Mouse (Mus musculus): Measurements from ENCODE around the gene Pbrm1. TPM values are rescaled to one million over a fixed set of nuclear protein-coding genes. Genes with fewer than 3 reads are reported as not detected.

The Pbrm1 gene
- total RNA-seq, 4 experiments from 2014 or later, result 38.3 to 45.6 (median 39.8) TPM

DNA sequence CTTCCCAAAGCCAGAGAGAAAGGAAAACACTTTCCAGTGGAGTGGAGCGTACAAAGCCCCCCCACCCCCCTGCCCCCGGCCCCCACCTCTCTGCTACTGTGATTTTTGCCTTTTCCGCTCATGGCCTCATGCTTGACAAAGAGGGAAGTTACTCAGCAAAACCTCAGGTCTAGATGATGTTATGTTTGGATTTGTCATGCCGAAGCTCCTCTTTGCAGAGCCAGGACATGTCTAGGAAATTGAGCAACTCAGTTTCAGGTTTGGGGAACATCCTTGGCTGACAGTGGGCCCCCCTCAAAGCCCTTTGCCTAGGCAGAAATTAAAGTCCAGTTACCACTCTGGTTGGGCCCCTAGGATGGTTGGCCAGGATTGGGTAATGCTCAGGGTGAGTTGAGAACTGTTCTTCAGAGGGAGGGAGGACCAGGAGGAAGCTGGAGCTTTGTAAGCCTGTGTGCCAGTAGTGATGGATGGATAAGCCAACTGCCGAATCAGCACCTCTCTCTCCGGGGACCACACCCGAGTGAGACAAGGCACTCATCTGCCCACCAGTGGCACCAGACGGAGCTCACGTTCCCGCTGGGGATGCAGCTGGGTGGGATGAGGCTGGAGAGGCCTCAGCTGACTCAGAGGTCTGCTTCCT, 147.2 kb downstream of the Pbrm1 start:
- DNase-seq (ENCODE audit: low spot score in 2 of 2), result no peak

DNA sequence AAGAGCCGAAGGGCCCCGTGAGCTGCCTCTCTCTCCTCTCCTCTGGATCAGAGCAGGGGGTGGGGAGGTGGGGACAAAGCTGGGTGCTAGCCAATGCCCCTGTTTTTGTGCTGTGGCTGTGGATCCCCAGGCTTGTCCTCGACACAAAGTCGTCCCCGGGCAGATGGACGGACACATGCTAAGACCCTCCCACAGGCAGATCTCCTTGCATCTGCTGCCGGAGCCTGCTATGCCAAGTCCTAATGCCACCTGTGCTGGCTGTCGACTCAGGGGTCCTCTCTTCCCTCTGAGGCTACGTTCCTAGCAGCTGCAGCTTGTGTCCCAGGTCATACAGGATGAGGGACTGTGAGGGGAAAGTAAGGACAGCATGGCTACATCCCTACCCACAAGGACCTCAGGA, 147.9 kb downstream of the Pbrm1 start:
- no peak for DNase-seq (ENCODE audit: low spot score in 2 of 2)

DNA sequence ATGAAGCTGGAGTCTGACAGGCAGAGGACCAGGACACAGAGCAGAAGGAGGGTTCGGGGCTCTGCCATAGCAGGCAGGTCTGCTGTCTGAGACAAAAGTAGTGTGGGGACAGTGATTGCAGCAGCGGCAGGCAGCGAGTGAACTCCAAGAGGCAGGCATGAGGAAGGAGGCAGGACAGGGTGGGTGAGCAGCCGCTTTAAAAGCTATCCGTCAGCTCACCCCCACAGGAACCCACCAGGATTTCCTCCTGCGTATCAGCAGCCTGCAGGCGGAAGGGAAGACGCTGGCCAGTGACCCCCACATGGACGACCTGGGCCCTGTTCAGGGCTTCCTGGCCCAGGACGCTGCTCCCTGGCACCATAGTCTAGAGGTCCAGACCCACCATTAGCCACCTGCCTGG, 149.5 kb downstream of the Pbrm1 start, which contains the start of gene Stab1:
Gene Stab1 (minus strand): TSS at position 217 of the 400 bp plus-strand sequence.
- no peak for DNase-seq (ENCODE audit: low spot score in 2 of 2)

DNA sequence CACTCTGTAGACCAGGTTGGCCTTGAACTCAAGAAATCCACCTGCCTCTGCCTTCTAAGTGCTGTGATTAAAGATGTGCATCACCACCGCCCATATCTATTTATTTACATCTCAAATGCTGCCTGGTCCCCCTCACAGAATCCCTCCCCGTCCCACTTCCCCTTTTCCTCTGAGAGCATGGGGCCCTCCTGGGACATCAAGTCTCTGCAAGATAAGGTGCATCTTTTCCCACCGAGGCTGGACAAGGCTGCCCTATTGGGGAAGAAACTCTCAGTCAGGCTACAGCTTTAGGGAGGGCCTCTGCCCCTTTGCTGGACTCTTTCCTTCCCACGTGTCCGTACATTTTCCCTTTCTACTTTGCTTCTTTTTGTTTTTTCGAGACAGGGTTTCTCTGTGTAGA, 150.6 kb downstream of the Pbrm1 start:
- no peak for DNase-seq (ENCODE audit: low spot score in 2 of 2)

DNA sequence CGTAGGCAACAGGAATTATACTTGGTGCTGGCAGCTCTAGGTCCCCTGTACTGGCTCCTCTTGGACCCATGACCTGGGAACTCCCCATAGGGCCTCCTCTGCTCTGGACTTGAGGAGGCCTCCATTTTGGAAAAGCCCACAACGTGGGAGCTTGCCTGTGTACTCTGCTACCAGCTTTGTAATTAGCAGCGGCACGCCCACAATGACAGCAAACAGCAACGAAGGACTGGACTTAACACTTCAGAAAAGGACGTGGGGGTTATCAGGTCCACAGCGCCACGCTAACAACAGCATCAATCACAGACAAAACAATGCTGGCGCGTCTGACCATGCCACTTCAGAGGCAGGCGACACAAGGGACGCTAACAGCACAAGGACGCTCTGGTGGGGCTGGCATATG, 152.0 kb downstream of the Pbrm1 start:
- no peak for DNase-seq (ENCODE audit: low spot score in 2 of 2)

Other genes with a start within 250 kb of the Pbrm1 start
- gene Tmem110, start 193.5 kb upstream of the Pbrm1 start, total RNA-seq (2022), result 10 to 100 TPM in 1 of 4 experiments, 1 to 10 TPM in 3; 6.3 to 10.6 (median 7.2) TPM
- gene Mustn1, start 139.9 kb upstream of the Pbrm1 start, total RNA-seq (2022), result 100 to 1,000 TPM in 1 of 4 experiments, 10 to 100 TPM in 3; 54.5 to 111 (median 61.6) TPM
- under 1 TPM in 1 of 4 experiments, not detected in 3; 0.48 TPM for gene Itih4, start 132.7 kb upstream of the Pbrm1 start, total RNA-seq (2022)
- gene Itih3, start 95.4 kb upstream of the Pbrm1 start, total RNA-seq (2022), result under 1 TPM in 3 of 4 experiments, not detected in 1; 0.15 to 0.51 (median 0.40) TPM
- gene Itih1, start 75.8 kb upstream of the Pbrm1 start, total RNA-seq (2022), result under 1 TPM in 1 of 4 experiments, not detected in 3; 0.11 TPM
- 1 to 10 TPM; 3.5 to 4.5 (median 4.0) TPM for gene Nek4, start 67.8 kb upstream of the Pbrm1 start, total RNA-seq (2022)
- gene Glt8d1, start 17.7 kb upstream of the Pbrm1 start, total RNA-seq (2022), result 10 to 100 TPM; 10.6 to 12.5 (median 11.8) TPM
- 100 to 1,000 TPM; 121 to 132 (median 130) TPM for gene Spcs1, start 17.5 kb upstream of the Pbrm1 start, total RNA-seq (2022)
- gene Gnl3, start within 50 bp of the Pbrm1 start, total RNA-seq (2022), result 10 to 100 TPM; 25.7 to 35.9 (median 30.8) TPM
- 10 to 100 TPM; 26.8 to 40.5 (median 34.1) TPM for gene Smim4, start 109.8 kb downstream of the Pbrm1 start, total RNA-seq (2022)
- gene Nt5dc2, start 111.9 kb downstream of the Pbrm1 start, total RNA-seq (2022), result 1 to 10 TPM in 1 of 4 experiments, under 1 TPM in 3; 0.32 to 1.1 (median 0.74) TPM
- gene Stab1, start 149.5 kb downstream of the Pbrm1 start, total RNA-seq (2022), result 1 to 10 TPM; 5.0 to 9.9 (median 6.0) TPM
- 100 to 1,000 TPM; 451 to 634 (median 529) TPM for gene Tnnc1, start 189.2 kb downstream of the Pbrm1 start, total RNA-seq (2022)
- gene Nisch, start 197.8 kb downstream of the Pbrm1 start, total RNA-seq (2022), result 10 to 100 TPM; 49.1 to 60.3 (median 53.8) TPM
- gene Sema3g, start 198.7 kb downstream of the Pbrm1 start, total RNA-seq (2022), result 1 to 10 TPM; 3.8 to 4.9 (median 4.5) TPM
- 10 to 100 TPM; 11.2 to 11.7 (median 11.6) TPM for gene Phf7, start 232.2 kb downstream of the Pbrm1 start, total RNA-seq (2022)
- gene Bap1, start 232.3 kb downstream of the Pbrm1 start, total RNA-seq (2022), result 10 to 100 TPM; 46.3 to 57.2 (median 48.7) TPM